Mouse (Mus musculus): Measurements from ENCODE around the gene Mroh2a. TPM values are rescaled to one million over a fixed set of nuclear protein-coding genes. Genes with fewer than 3 reads are reported as not detected.

Gene Mroh2a
- polyA plus RNA-seq, 1 experiment from 2014 or later: 0.61 TPM

GRCm38 (mm10) chr1:88206843-88207479, 19.8 kb upstream of the Mroh2a start:
- peak; percentile 83 for ATAC-seq (ENCODE audit: low read depth)
- H3K27me3 ChIP-seq (ENCODE audit: control insufficient read depth, insufficient read depth, low read depth, low read length): no peaks in the 10 kb centered on the region
- peak overlapping the region; percentile 49 for H3K4me2 ChIP-seq (ENCODE audit: low read depth, low read length)
- H3K36me3 ChIP-seq (ENCODE audit: control insufficient read depth, insufficient read depth): no peaks in the 10 kb centered on the region
- peak overlapping the region; percentile 95 for H3K27ac ChIP-seq (ENCODE audit: low read length)
- H3K9ac ChIP-seq (ENCODE audit: low read depth, low read length): no peak overlapping the region
- H3K9me3 ChIP-seq (replicated peaks; ENCODE audit: control insufficient read depth, low read length): no peaks in the 10 kb centered on the region; the same call in 1 of the 2 replicates
- 30% methylated on average over 2 of the region's 2 CpGs for WGBS (ENCODE audit: insufficient replicate concordance)
- peaks cover 18% of the 10 kb centered on the region for H3K4me1 ChIP-seq (ENCODE audit: control insufficient read depth, low read depth, low read length)
- H3K4me3 ChIP-seq (ENCODE audit: low read depth, low read length): no peak overlapping the region

DNA sequence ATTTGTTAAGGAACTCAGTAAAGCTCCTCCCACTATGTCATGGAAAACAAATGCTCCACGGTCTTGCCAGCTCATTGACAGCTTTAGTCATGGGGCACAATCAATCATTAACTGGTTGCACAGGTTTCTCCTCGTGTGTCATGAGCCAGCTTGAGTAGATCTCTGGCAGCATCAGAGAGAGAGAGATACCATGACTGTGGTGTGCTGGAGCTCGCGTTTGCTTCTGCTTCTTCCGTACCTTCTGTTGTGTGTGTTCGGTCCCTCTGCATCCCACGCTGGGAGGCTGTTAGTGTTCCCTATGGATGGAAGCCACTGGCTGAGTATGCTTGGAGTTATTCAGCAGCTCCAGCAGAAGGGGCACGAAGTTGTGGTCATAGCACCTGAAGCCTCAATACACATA, 15.0 kb upstream of the Mroh2a start, which contains the start of gene Ugt1a1:
Gene Ugt1a1 (plus strand): TSS at position 148 of the 400 bp plus-strand sequence.
- peaks cover 19% of the 10 kb centered on the region for H3K9me3 ChIP-seq (replicated peaks; ENCODE audit: control insufficient read depth, low read length)
- no peak within 1 kb of the TSS for H3K9ac ChIP-seq (ENCODE audit: low read depth, low read length)
- WGBS (ENCODE audit: insufficient replicate concordance): 58% methylated on average over 8 of the region's 8 CpGs
- ATAC-seq (ENCODE audit: low read depth): no peak
- H3K4me3 ChIP-seq (ENCODE audit: low read depth, low read length): no peak within 1 kb of the TSS
- no peaks in the 10 kb centered on the region for H3K27me3 ChIP-seq (ENCODE audit: control insufficient read depth, insufficient read depth, low read depth, low read length)
- H3K4me2 ChIP-seq (ENCODE audit: low read depth, low read length): no peak within 1 kb of the TSS
- H3K27ac ChIP-seq (ENCODE audit: low read length): no peak within 1 kb of the TSS
- peaks cover 10% of the 10 kb centered on the region for H3K4me1 ChIP-seq (ENCODE audit: control insufficient read depth, low read depth, low read length)
- no peaks in the 10 kb centered on the region for H3K36me3 ChIP-seq (ENCODE audit: control insufficient read depth, insufficient read depth)

GRCm38 (mm10) chr1:88212341-88213045, 14.3 kb upstream of the Mroh2a start:
- H3K9me3 ChIP-seq (replicated peaks; ENCODE audit: control insufficient read depth, low read length): peaks cover 25% of the 10 kb centered on the region
- no peak overlapping the region for H3K4me2 ChIP-seq (ENCODE audit: low read depth, low read length)
- WGBS (ENCODE audit: insufficient replicate concordance): 47% methylated on average over 8 of the region's 8 CpGs
- no peak for ATAC-seq (ENCODE audit: low read depth)
- H3K36me3 ChIP-seq (ENCODE audit: control insufficient read depth, insufficient read depth): no peaks in the 10 kb centered on the region
- H3K9ac ChIP-seq (ENCODE audit: low read depth, low read length): no peak overlapping the region
- no peaks in the 10 kb centered on the region for H3K27me3 ChIP-seq (ENCODE audit: control insufficient read depth, insufficient read depth, low read depth, low read length)
- no peak overlapping the region for H3K27ac ChIP-seq (ENCODE audit: low read length)
- H3K4me1 ChIP-seq (ENCODE audit: control insufficient read depth, low read depth, low read length): peaks cover 6% of the 10 kb centered on the region
- no peak overlapping the region for H3K4me3 ChIP-seq (ENCODE audit: low read depth, low read length)

DNA sequence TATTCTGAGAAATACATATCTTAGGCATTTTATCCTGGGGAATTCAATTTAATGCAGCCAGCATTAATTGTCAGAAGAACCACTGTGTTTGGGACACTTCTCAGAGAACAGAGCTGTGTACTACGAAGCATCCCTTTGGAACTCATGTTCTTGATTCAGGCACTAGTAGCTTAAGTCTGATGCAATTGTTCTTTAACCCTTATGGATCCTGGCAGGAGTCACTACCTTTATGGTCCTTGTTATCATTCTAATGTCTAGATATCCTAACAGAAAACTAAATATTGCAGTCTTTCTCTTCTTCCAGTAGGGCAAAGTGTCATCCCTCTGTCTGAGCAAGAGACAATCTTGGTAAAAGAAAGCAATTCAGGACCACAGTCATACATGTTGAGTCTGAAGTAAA, 13.7 kb upstream of the Mroh2a start:
- Histone ChIP-seq H3K4me1 (ENCODE audit: control insufficient read depth, low read depth, low read length) (no peaks in the 10 kb centered on the region; the same call in 1 of the 2 replicates), H3K36me3 (ENCODE audit: control insufficient read depth, insufficient read depth) (no peaks in the 10 kb centered on the region), H3K4me3 (ENCODE audit: low read depth, low read length) (no peak overlapping the region), H3K9ac (ENCODE audit: low read depth, low read length) (no peak overlapping the region), H3K4me2 (ENCODE audit: low read depth, low read length) (no peak overlapping the region), H3K27ac (ENCODE audit: low read length) (no peak overlapping the region), H3K9me3 (replicated peaks; ENCODE audit: control insufficient read depth, low read length) (peaks cover 26% of the 10 kb centered on the region), H3K27me3 (ENCODE audit: control insufficient read depth, insufficient read depth, low read depth, low read length) (no peaks in the 10 kb centered on the region)
- ATAC-seq (ENCODE audit: low read depth): no peak
- WGBS (ENCODE audit: insufficient replicate concordance): 48% methylated on average over 1 of the region's 1 CpGs

- Histone ChIP-seq H3K27ac (ENCODE audit: low read length) (no peak overlapping the region), H3K36me3 (ENCODE audit: control insufficient read depth, insufficient read depth) (no peaks in the 10 kb centered on the region), H3K4me2 (ENCODE audit: low read depth, low read length) (no peak overlapping the region), H3K9ac (ENCODE audit: low read depth, low read length) (no peak overlapping the region), H3K4me1 (ENCODE audit: control insufficient read depth, low read depth, low read length) (no peaks in the 10 kb centered on the region), H3K4me3 (ENCODE audit: low read depth, low read length) (no peak overlapping the region), H3K27me3 (ENCODE audit: control insufficient read depth, insufficient read depth, low read depth, low read length) (no peaks in the 10 kb centered on the region), H3K9me3 (replicated peaks; ENCODE audit: control insufficient read depth, low read length) (peaks cover 26% of the 10 kb centered on the region)
- WGBS (ENCODE audit: insufficient replicate concordance): 55% methylated on average over 2 of the region's 2 CpGs
- 0 out of 2 replicates have a peak, but pooled peaks have one; percentile 5 for ATAC-seq (ENCODE audit: low read depth)
Observed at GRCm38 (mm10) chr1:88213766-88214461, 12.9 kb upstream of the Mroh2a start.

DNA sequence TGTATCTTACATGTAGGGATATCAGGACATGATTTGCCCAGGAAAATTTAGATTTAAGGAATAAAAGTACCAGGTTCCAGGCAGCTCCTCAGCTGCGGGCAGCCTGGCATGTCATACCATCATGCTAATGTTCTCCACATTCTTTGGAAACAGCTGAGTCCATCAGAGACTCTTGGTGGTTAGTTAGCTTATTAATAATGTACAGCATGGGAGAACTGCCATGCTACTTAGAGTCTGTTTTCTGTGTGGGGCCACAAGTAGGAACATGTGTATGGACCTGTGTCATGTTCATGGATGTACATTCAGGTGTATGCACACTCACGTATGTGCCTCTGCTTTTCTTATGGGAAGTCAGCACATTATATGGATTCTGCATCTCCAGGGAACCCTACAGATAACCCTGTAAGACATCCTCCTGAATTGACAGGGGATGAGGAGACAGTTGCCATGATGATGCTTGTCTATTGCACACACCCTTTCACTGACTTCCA, 12.3 kb upstream of the Mroh2a start:
- H3K4me1 ChIP-seq (ENCODE audit: control insufficient read depth, low read depth, low read length): no peaks in the 10 kb centered on the region
- 53% methylated on average over 2 of the region's 2 CpGs for WGBS (ENCODE audit: insufficient replicate concordance)
- no peak overlapping the region for H3K9ac ChIP-seq (ENCODE audit: low read depth, low read length)
- H3K4me3 ChIP-seq (ENCODE audit: low read depth, low read length): no peak overlapping the region
- H3K4me2 ChIP-seq (ENCODE audit: low read depth, low read length): no peak overlapping the region
- peaks cover 26% of the 10 kb centered on the region for H3K9me3 ChIP-seq (replicated peaks; ENCODE audit: control insufficient read depth, low read length)
- H3K27me3 ChIP-seq (ENCODE audit: control insufficient read depth, insufficient read depth, low read depth, low read length): no peaks in the 10 kb centered on the region
- ATAC-seq (ENCODE audit: low read depth): no peak
- H3K27ac ChIP-seq (ENCODE audit: low read length): no peak overlapping the region
- no peaks in the 10 kb centered on the region for H3K36me3 ChIP-seq (ENCODE audit: control insufficient read depth, insufficient read depth)

DNA sequence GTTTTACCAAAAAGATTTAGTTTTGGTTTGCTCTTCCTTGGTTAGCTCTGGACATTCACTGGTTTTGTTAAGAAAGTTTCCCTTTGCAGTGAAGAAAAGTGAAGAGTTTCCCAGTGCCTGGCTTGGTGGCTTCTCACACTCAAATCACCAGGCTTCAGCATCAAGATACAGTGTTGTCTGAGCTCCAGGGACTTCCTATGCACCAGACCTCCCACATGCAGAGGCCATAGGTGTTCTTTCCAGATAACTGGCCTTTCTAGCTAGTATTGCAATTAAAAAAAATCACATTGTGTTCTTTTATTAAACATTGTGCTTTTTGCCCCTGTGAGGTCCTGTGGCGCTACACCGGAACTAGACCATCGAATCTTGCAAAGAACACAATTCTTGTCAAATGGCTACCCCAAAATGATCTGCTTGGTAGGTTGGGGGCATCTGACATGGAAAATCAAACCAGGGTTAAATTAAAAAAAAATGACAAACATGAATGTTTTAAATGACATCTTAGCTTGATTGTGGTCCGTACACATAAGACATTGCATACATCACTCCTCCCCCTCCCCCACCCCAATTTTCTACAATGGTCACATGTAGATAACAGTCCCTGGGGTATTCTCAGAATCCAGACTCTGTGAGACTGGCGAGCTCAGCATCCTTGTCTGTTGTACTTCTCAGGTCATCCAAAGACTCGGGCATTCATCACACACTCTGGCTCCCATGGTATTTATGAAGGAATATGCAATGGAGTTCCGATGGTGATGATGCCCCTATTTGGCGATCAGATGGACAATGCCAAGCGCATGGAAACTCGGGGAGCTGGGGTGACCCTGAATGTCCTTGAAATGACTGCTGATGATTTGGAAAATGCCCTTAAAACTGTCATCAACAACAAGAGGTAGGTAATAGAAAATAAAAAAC, 11.1 kb upstream of the Mroh2a start:
- WGBS (ENCODE audit: insufficient replicate concordance): 53% methylated on average over 10 of the region's 10 CpGs

DNA sequence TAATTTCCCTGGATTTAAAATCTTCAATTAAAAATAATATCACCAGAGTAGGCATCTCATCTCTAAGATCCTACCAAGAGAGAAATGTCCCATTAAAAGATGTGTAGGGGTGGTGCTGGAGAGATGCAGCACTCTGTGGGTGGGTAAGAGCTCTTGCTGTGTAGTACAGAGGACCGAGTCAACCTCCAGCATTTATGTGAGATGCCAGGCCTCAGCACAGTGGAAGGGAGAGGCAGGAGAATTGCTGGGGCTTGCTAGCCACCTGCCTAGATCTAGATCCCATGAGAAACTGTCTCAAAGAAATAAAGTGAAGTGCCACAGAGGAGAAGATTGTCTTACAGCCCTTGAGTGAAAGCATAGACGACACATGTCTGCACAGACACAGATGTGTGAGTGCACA, 10.2 kb upstream of the Mroh2a start:
- peaks cover 26% of the 10 kb centered on the region for H3K9me3 ChIP-seq (replicated peaks; ENCODE audit: control insufficient read depth, low read length)
- 46% methylated on average over 2 of the region's 2 CpGs for WGBS (ENCODE audit: insufficient replicate concordance)

More for the DNA sequence above, 11.1 kb upstream of the Mroh2a start:
- Histone ChIP-seq H3K9me3 (replicated peaks; ENCODE audit: control insufficient read depth, low read length) (peaks cover 26% of the 10 kb centered on the region), H3K36me3 (ENCODE audit: control insufficient read depth, insufficient read depth) (no peaks in the 10 kb centered on the region), H3K4me2 (ENCODE audit: low read depth, low read length) (no peak overlapping the region), H3K4me3 (ENCODE audit: low read depth, low read length) (no peak overlapping the region), H3K27me3 (ENCODE audit: control insufficient read depth, insufficient read depth, low read depth, low read length) (no peaks in the 10 kb centered on the region), H3K27ac (ENCODE audit: low read length) (no peak overlapping the region), H3K4me1 (ENCODE audit: control insufficient read depth, low read depth, low read length) (no peaks in the 10 kb centered on the region), H3K9ac (ENCODE audit: low read depth, low read length) (no peak overlapping the region)
- ATAC-seq (ENCODE audit: low read depth): no peak

More for the DNA sequence above, 10.2 kb upstream of the Mroh2a start:
- no peaks in the 10 kb centered on the region for H3K27me3 ChIP-seq (ENCODE audit: control insufficient read depth, insufficient read depth, low read depth, low read length)
- H3K4me3 ChIP-seq (ENCODE audit: low read depth, low read length): no peak overlapping the region
- H3K4me2 ChIP-seq (ENCODE audit: low read depth, low read length): no peak overlapping the region
- H3K4me1 ChIP-seq (ENCODE audit: control insufficient read depth, low read depth, low read length): no peaks in the 10 kb centered on the region
- no peak for ATAC-seq (ENCODE audit: low read depth)
- H3K36me3 ChIP-seq (ENCODE audit: control insufficient read depth, insufficient read depth): no peaks in the 10 kb centered on the region
- no peak overlapping the region for H3K27ac ChIP-seq (ENCODE audit: low read length)
- no peak overlapping the region for H3K9ac ChIP-seq (ENCODE audit: low read depth, low read length)

All from liver, embryonic 16.5 days (tissue).